Mouse (Mus musculus) limb, embryonic 10.5 days (tissue): ENCODE data around the gene Rptor. TPM values are rescaled to one million over a fixed set of nuclear protein-coding genes. Genes with fewer than 3 reads are reported as not detected.

ENCODE experiments used
- DNase-seq: peaks from one replicate; pipeline ENCODE4 v3.0.0-alpha.2; 2017; ENCODE audit warnings: low spot score
- H3K27ac ChIP-seq: fragments of 300-500 bp; sonication (generic); 2 replicates; pipeline ENCODE4 v1.5.1; 2016; ENCODE audit warnings: mild to moderate bottlenecking
- H3K27me3 ChIP-seq: fragments of 300-500 bp; sonication (generic); 2 replicates; pipeline ENCODE4 v1.6.1; 2016; ENCODE audit warnings: low read depth, mild to moderate bottlenecking; ENCODE audit not compliant: poor library complexity, severe bottlenecking
- H3K36me3 ChIP-seq: fragments of 300-500 bp; sonication (generic); 2 replicates; pipeline ENCODE4 v1.6.1; 2016; ENCODE audit warnings: mild to moderate bottlenecking, moderate library complexity
- H3K4me1 ChIP-seq: fragments of 300-500 bp; sonication (generic); 2 replicates; pipeline ENCODE4 v1.6.1; 2016
- H3K4me3 ChIP-seq: fragments of 300-500 bp; sonication (generic); 2 replicates; pipeline ENCODE4 v1.5.1; 2016; ENCODE audit warnings: mild to moderate bottlenecking, moderate library complexity
- H3K9me3 ChIP-seq: fragments of 300-500 bp; sonication (generic); replicated peaks from 2 replicates; pipeline ENCODE4 v1.6.1; 2016; ENCODE audit warnings: mild to moderate bottlenecking
- WGBS: fragments of 180-500 bp; shearing (Covaris S2); methylation state at CpG from one replicate; pipeline ENCODE4 v1.1.7; 2016; 5-methylcytosine and 5-hydroxymethylcytosine counted together
- polyA plus RNA-seq: library from polyadenylated mRNA; unstranded; fragments of >200 nt; fragmentation: Nextera tagmentation; extraction: Ambion mirVana; gene quantifications from 2 replicates; pipeline ENCODE4 v1.2.1, GENCODE M21; 2016

Rptor gene
- polyA plus RNA-seq, 1 experiment from 2014 or later, result 17.9 TPM

GRCm38 (mm10) chr11:119891601-119892215 is 289.0 kb downstream of the Rptor start:
- H3K9me3 ChIP-seq, result no peaks in the 10 kb centered on the region
- H3K4me3 ChIP-seq, result no peak overlapping the region
- H3K36me3 ChIP-seq, result peaks cover 86% of the 10 kb centered on the region
- peaks cover 11% of the 10 kb centered on the region for H3K4me1 ChIP-seq
- no peaks in the 10 kb centered on the region for H3K27me3 ChIP-seq
- no peak for DNase-seq
- WGBS, result 89% methylated on average over 7 of the region's 7 CpGs
- H3K27ac ChIP-seq, result no peak overlapping the region

- peaks cover 92% of the 10 kb centered on the region for H3K36me3 ChIP-seq
- H3K27me3 ChIP-seq, result no peaks in the 10 kb centered on the region
- H3K9me3 ChIP-seq, result no peaks in the 10 kb centered on the region
- no peak overlapping the region for H3K4me3 ChIP-seq
- 59% methylated on average over 10 of the region's 10 CpGs for WGBS
- no peak for DNase-seq
- H3K4me1 ChIP-seq, result peaks cover 11% of the 10 kb centered on the region
- H3K27ac ChIP-seq, result no peak overlapping the region
Measured at GRCm38 (mm10) chr11:119893667-119894236, 291.0 kb downstream of the Rptor start.

- no peak for DNase-seq
- H3K27ac ChIP-seq, result no peak overlapping the region
- H3K4me3 ChIP-seq, result no peak overlapping the region
- peaks cover 92% of the 10 kb centered on the region for H3K36me3 ChIP-seq
- no peaks in the 10 kb centered on the region for H3K9me3 ChIP-seq
- H3K4me1 ChIP-seq, result peaks cover 11% of the 10 kb centered on the region
- 47% methylated on average over 6 of the region's 6 CpGs for WGBS
- H3K27me3 ChIP-seq, result no peaks in the 10 kb centered on the region
Measured at GRCm38 (mm10) chr11:119894634-119895033, 291.9 kb downstream of the Rptor start.

- Histone ChIP-seq H3K4me1 (peaks cover 11% of the 10 kb centered on the region), H3K36me3 (peaks cover 74% of the 10 kb centered on the region), H3K9me3 (no peaks in the 10 kb centered on the region), H3K27ac (no peak overlapping the region), H3K4me3 (no peak overlapping the region), H3K27me3 (no peaks in the 10 kb centered on the region)
- WGBS, result 87% methylated on average over 9 of the region's 9 CpGs
- no peak for DNase-seq
Measured at GRCm38 (mm10) chr11:119897041-119897440, 294.3 kb downstream of the Rptor start.

- WGBS, result 92% methylated on average over 11 of the region's 11 CpGs
- no peak overlapping the region for H3K4me3 ChIP-seq
- peaks cover 55% of the 10 kb centered on the region for H3K36me3 ChIP-seq
- no peak overlapping the region for H3K27ac ChIP-seq
- no peak for DNase-seq
- H3K9me3 ChIP-seq, result no peaks in the 10 kb centered on the region
- no peaks in the 10 kb centered on the region for H3K27me3 ChIP-seq
- peaks cover 2% of the 10 kb centered on the region for H3K4me1 ChIP-seq
Measured at GRCm38 (mm10) chr11:119898976-119899375, 296.3 kb downstream of the Rptor start.

GRCm38 (mm10) chr11:119901174-119901573 is 298.5 kb downstream of the Rptor start:
- 69% methylated on average over 4 of the region's 4 CpGs for WGBS
- Histone ChIP-seq H3K4me3 (no peak overlapping the region), H3K27ac (no peak overlapping the region), H3K36me3 (peaks cover 33% of the 10 kb centered on the region), H3K9me3 (no peaks in the 10 kb centered on the region), H3K27me3 (peaks cover 7% of the 10 kb centered on the region; the same call in 1 of the 2 replicates), H3K4me1 (peaks cover 8% of the 10 kb centered on the region)
- no peak for DNase-seq

- Histone ChIP-seq H3K27ac (no peak overlapping the region), H3K4me1 (peaks cover 10% of the 10 kb centered on the region), H3K4me3 (no peak overlapping the region), H3K27me3 (peaks cover 21% of the 10 kb centered on the region; the same call in 1 of the 2 replicates), H3K9me3 (no peaks in the 10 kb centered on the region), H3K36me3 (peaks cover 18% of the 10 kb centered on the region)
- 87% methylated on average over 4 of the region's 4 CpGs for WGBS
- DNase-seq, result no peak
Measured at GRCm38 (mm10) chr11:119902891-119903290, 300.2 kb downstream of the Rptor start.

GRCm38 (mm10) chr11:119904621-119905286 is 302.0 kb downstream of the Rptor start:
- Histone ChIP-seq H3K4me3 (no peak overlapping the region), H3K9me3 (no peaks in the 10 kb centered on the region), H3K27ac (no peak overlapping the region), H3K27me3 (peaks cover 30% of the 10 kb centered on the region; the same call in 1 of the 2 replicates), H3K4me1 (peaks cover 17% of the 10 kb centered on the region), H3K36me3 (no peaks in the 10 kb centered on the region; the same call in 1 of the 2 replicates)
- peak; percentile 79 for DNase-seq
- 42% methylated on average over 5 of the region's 5 CpGs for WGBS

- H3K4me1 ChIP-seq, result peaks cover 23% of the 10 kb centered on the region
Measured at GRCm38 (mm10) chr11:119905794-119906193, 303.1 kb downstream of the Rptor start.

GRCm38 (mm10) chr11:119907006-119907650 is 304.4 kb downstream of the Rptor start:
- H3K4me1 ChIP-seq, result peaks cover 24% of the 10 kb centered on the region
- peaks cover 30% of the 10 kb centered on the region; the same call in 1 of the 2 replicates for H3K27me3 ChIP-seq

More at GRCm38 (mm10) chr11:119905794-119906193, 303.1 kb downstream of the Rptor start:
- no peak overlapping the region for H3K27ac ChIP-seq
- H3K36me3 ChIP-seq, result no peaks in the 10 kb centered on the region
- DNase-seq, result no peak
- H3K27me3 ChIP-seq, result peaks cover 30% of the 10 kb centered on the region; the same call in 1 of the 2 replicates
- 86% methylated on average over 5 of the region's 5 CpGs for WGBS
- H3K9me3 ChIP-seq, result no peaks in the 10 kb centered on the region
- no peak overlapping the region for H3K4me3 ChIP-seq

GRCm38 (mm10) chr11:119907711-119908110 is 305.0 kb downstream of the Rptor start:
- H3K36me3 ChIP-seq, result no peaks in the 10 kb centered on the region
- no peaks in the 10 kb centered on the region for H3K9me3 ChIP-seq
- H3K27me3 ChIP-seq, result peaks cover 30% of the 10 kb centered on the region; the same call in 1 of the 2 replicates
- no peak overlapping the region for H3K4me3 ChIP-seq
- H3K4me1 ChIP-seq, result peaks cover 30% of the 10 kb centered on the region
- no peak overlapping the region for H3K27ac ChIP-seq
- WGBS, result 62% methylated on average over 7 of the region's 7 CpGs
- no peak for DNase-seq

More at GRCm38 (mm10) chr11:119907006-119907650, 304.4 kb downstream of the Rptor start:
- WGBS, result 46% methylated on average over 7 of the region's 7 CpGs
- no peak for DNase-seq
- H3K36me3 ChIP-seq, result no peaks in the 10 kb centered on the region
- no peaks in the 10 kb centered on the region for H3K9me3 ChIP-seq
- no peak overlapping the region for H3K27ac ChIP-seq
- no peak overlapping the region for H3K4me3 ChIP-seq

GRCm38 (mm10) chr11:119909436-119909835 is 306.7 kb downstream of the Rptor start:
- Histone ChIP-seq H3K27me3 (peaks cover 30% of the 10 kb centered on the region; the same call in 1 of the 2 replicates), H3K4me3 (no peak overlapping the region), H3K27ac (peak overlapping the region; percentile 12; the same call in 1 of the 2 replicates), H3K9me3 (no peaks in the 10 kb centered on the region), H3K36me3 (no peaks in the 10 kb centered on the region), H3K4me1 (peaks cover 43% of the 10 kb centered on the region)
- WGBS, result 2% methylated on average over 5 of the region's 5 CpGs
- DNase-seq, result peak; percentile 86
